Comparison of ENCODE assay signal across 8 mouse cellular contexts in genomic region chrX:12134541-12134940, GRCm38 (mm10). TPM values are rescaled to one million over a fixed set of nuclear protein-coding genes. Genes with fewer than 3 reads are reported as not detected.
DNase-seq lines count a peak whose midpoint lies in the region; ATAC-seq lines count a peak whose summit lies in the region.

No protein-coding gene starts in this region.

- peak overlapping the region; percentile 90; the same call in 1 of the 2 replicates for H3K27ac ChIP-seq in forebrain, embryonic 14.5 days (ENCODE audit: low read depth, low read length)
- H3K27ac ChIP-seq in hindbrain, embryonic 11.5 days (ENCODE audit: low read depth, low read length), result peak overlapping the region; percentile 87
- peak overlapping the region; percentile 92; the same call in 1 of the 2 replicates for H3K27ac ChIP-seq in midbrain, embryonic 14.5 days (replicated peaks; ENCODE audit: low read depth, low read length)

- peak overlapping the region; percentile 31; the same call in 1 of the 2 replicates for H3K4me3 ChIP-seq in forebrain, embryonic 14.5 days (ENCODE audit: low read depth, low read length)
- H3K4me3 ChIP-seq in hindbrain, embryonic 11.5 days (ENCODE audit: low read depth, low read length), result no peak overlapping the region
- peak overlapping the region; percentile 34; the same call in 1 of the 2 replicates for H3K4me3 ChIP-seq in midbrain, embryonic 14.5 days (replicated peaks; ENCODE audit: low read depth, low read length)

- peaks cover 31% of the 10 kb centered on the region for H3K27me3 ChIP-seq in forebrain, embryonic 14.5 days (replicated peaks; ENCODE audit: control insufficient read depth, insufficient read depth, low read length)
- H3K27me3 ChIP-seq in hindbrain, embryonic 11.5 days (ENCODE audit: control insufficient read depth, insufficient read depth, low read length), result peaks cover 72% of the 10 kb centered on the region
- peaks cover 21% of the 10 kb centered on the region for H3K27me3 ChIP-seq in midbrain, embryonic 14.5 days (ENCODE audit: control insufficient read depth, insufficient read depth, low read length)

- DNase-seq in cerebellum, adult 11 months, result peak; percentile 32
- no peak for DNase-seq in cerebellum, adult 8-10 months
- peak; percentile 74 for DNase-seq in adrenal gland, postnatal 25 days
- DNase-seq in forebrain, embryonic 14.5 days (ENCODE audit: low spot score), result no peak
- DNase-seq in hindbrain, embryonic 11.5 days (ENCODE audit: low spot score), result peak; percentile 69
- peak; percentile 60 for DNase-seq in liver
- peak; percentile 69 for DNase-seq in midbrain, embryonic 14.5 days
- DNase-seq in testis, postnatal 10 days (ENCODE audit: low spot score), result peak; percentile 64

- H3K4me2 ChIP-seq in forebrain, embryonic 14.5 days (ENCODE audit: low read length), result peak overlapping the region; percentile 70
- peak overlapping the region; percentile 65; the same call in 1 of the 2 replicates for H3K4me2 ChIP-seq in hindbrain, embryonic 11.5 days (replicated peaks; ENCODE audit: low read depth, low read length)
- peak overlapping the region; percentile 70 for H3K4me2 ChIP-seq in midbrain, embryonic 14.5 days (ENCODE audit: low read length)

- peaks cover 3% of the 10 kb centered on the region; the same call in 1 of the 2 replicates for H3K4me1 ChIP-seq in forebrain, embryonic 14.5 days (ENCODE audit: control insufficient read depth, insufficient read depth, low read length)
- H3K4me1 ChIP-seq in hindbrain, embryonic 11.5 days (replicated peaks; ENCODE audit: control insufficient read depth, insufficient read depth, low read length), result 0 out of 2 replicates have a peak, but pooled peaks cover 3% of the 10 kb centered on the region
- peaks cover 15% of the 10 kb centered on the region; the same call in 1 of the 2 replicates for H3K4me1 ChIP-seq in midbrain, embryonic 14.5 days (ENCODE audit: control insufficient read depth, insufficient read depth, low read length)

- no peak for ATAC-seq in forebrain, embryonic 14.5 days
- ATAC-seq in hindbrain, embryonic 11.5 days (ENCODE audit: low FRiP score), result no peak
- no peak; the same call in 1 of the 2 replicates for ATAC-seq in midbrain, embryonic 14.5 days (ENCODE audit: low FRiP score, low TSS enrichment)

- WGBS in forebrain, embryonic 14.5 days, result 11% methylated on average over 19 of the region's 19 CpGs
- 3% methylated on average over 17 of the region's 19 CpGs for WGBS in hindbrain, embryonic 11.5 days
- 6% methylated on average over 19 of the region's 19 CpGs for WGBS in midbrain, embryonic 14.5 days

- no peaks in the 10 kb centered on the region for H3K9me3 ChIP-seq in forebrain, embryonic 14.5 days (replicated peaks; ENCODE audit: control insufficient read depth, low read length)
- no peaks in the 10 kb centered on the region for H3K9me3 ChIP-seq in hindbrain, embryonic 11.5 days (ENCODE audit: control insufficient read depth, low read length)
- no peaks in the 10 kb centered on the region for H3K9me3 ChIP-seq in midbrain, embryonic 14.5 days (ENCODE audit: control insufficient read depth, low read length)

- no peaks in the 10 kb centered on the region for H3K36me3 ChIP-seq in forebrain, embryonic 14.5 days (ENCODE audit: control insufficient read depth, insufficient read depth, low read length)
- H3K36me3 ChIP-seq in hindbrain, embryonic 11.5 days (ENCODE audit: control insufficient read depth, insufficient read depth, low read length), result no peaks in the 10 kb centered on the region
- no peaks in the 10 kb centered on the region for H3K36me3 ChIP-seq in midbrain, embryonic 14.5 days (ENCODE audit: control insufficient read depth, insufficient read depth, low read length)

- H3K9ac ChIP-seq in forebrain, embryonic 14.5 days (ENCODE audit: low read length), result no peak overlapping the region
- 0 out of 2 replicates have a peak overlapping the region, but pooled peaks have one; percentile 11 for H3K9ac ChIP-seq in hindbrain, embryonic 11.5 days (ENCODE audit: low read depth, low read length)
- no peak overlapping the region; the same call in 1 of the 2 replicates for H3K9ac ChIP-seq in midbrain, embryonic 14.5 days (replicated peaks; ENCODE audit: low read length)

RNA-seq across cellular contexts. Expression of gene Bcor, which starts 25.6 kb away (rescaled TPM):
- total RNA-seq in adrenal gland, postnatal 25 days (2021), result 22.0 and 22.7 TPM in 2 replicates
- polyA plus RNA-seq in forebrain, embryonic 14.5 days (2014; fragmentation: Nextera tagmentation; extraction: Ambion mirVana), result 17.5 and 18.8 TPM in 2 replicates
- polyA plus RNA-seq in hindbrain, embryonic 11.5 days (2014; fragmentation: Nextera tagmentation; extraction: Ambion mirVana), result 23.1 and 24.6 TPM in 2 replicates
- polyA plus RNA-seq in midbrain, embryonic 14.5 days (2014; fragmentation: Nextera tagmentation; extraction: Ambion mirVana), result 20.8 and 26.6 TPM in 2 replicates

Comparison
In these comparisons a context has a peak if more than half of its experiments do, and no peak if none do; other contexts are left out.
1. DNase-seq: peak in cerebellum, adult 11 months (single experiment), adrenal gland, postnatal 25 days (single experiment), hindbrain, embryonic 11.5 days (single experiment), liver (single experiment), midbrain, embryonic 14.5 days (single experiment) and testis, postnatal 10 days (single experiment); none in cerebellum, adult 8-10 months (single experiment) and forebrain, embryonic 14.5 days (single experiment).
2. Peak in every context shown above with its lines, with median percentiles within 50 percentile points of each other: H3K27ac ChIP-seq and H3K4me2 ChIP-seq.